Mouse (Mus musculus) E14TG2a.4 (cell line): ENCODE measurements around the gene Vps13d.

Experiments used
- CTCF ChIP-seq: conservative IDR thresholded peaks from 2 replicates; pipeline ENCODE4 v1.5.1; 2014; ENCODE audit warnings: low read length
- NANOG ChIP-seq: IDR thresholded peaks from 2 replicates; pipeline ENCODE4 v1.6.1; 2014; ENCODE audit warnings: borderline replicate concordance, low read length, mixed read lengths
- POU5F1 ChIP-seq: IDR thresholded peaks from 2 replicates; pipeline ENCODE4 v1.6.1; 2014; ENCODE audit warnings: low read length, borderline replicate concordance

DNA sequence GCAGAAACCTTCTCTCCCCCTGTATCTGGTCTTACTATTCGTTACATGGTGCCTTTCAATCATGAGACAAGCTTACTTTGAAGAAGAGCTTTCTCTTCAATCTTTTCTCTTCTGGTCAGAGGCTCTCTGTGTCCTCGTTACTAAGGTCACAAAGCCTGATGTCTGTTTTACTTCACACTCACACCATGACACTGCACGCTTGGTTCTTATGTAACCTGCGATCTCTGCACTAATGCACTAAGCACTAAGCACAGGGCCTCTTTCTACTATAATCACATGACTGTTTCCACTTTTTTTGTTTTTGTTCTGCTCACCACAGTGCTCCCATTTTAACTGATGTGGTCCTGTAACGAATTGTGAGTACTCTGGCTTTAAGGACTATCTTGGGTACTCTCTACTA, 146.8 kb downstream of the Vps13d start:
- no peak for TF ChIP-seq CTCF
- TF ChIP-seq NANOG: no peak
- TF ChIP-seq POU5F1: no peak
